Mouse (Mus musculus) forelimb bud, embryonic 11.5 days (tissue): Measurements from ENCODE around the gene Gm15128.
"Not testable (repeated sequence)": the region's sequence is repeated elsewhere in the genome, so short reads cannot be mapped to it uniquely, and the experiment has no call there.

Experiments
- DNase-seq: peaks from one replicate; pipeline ENCODE4 v3.0.0-alpha.2; 2012; ENCODE audit warnings: low read depth, low spot score

Gene Gm15128

DNA sequence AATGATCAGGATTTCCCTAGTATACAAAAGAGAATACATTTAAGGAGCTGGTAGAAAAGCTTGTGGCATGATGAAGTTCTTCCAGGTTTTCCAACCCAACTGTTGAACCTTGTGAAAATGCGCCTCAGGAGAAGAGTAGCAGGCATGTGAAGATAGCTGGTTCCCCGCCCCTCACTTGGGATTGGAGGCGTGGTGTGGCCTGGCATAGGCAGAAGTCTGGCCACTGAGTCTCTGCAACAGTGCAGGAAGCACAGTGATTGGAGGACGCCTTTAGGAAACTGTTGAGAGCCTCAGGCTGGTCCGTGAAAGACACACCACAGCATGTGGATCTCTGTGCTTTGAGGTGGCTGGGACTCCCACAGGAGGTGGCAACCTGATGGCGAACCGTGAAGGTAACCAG is at the start of gene Gm15128:
TSS of gene Gm15128 (plus strand) at position 301 of the 400 bp plus-strand sequence.
- not testable (repeated sequence) for DNase-seq
